Mouse (Mus musculus) frontal cortex, adult (tissue): ENCODE measurements around the gene Man2b2.

Source experiments
- ATAC-seq: cut with Nextera tagmentation; 2 replicates; pipeline ENCODE4 v1.9.2; 2017; ENCODE audit warnings: mild to moderate bottlenecking, moderate library complexity, mixed read lengths; ENCODE audit not compliant: low TSS enrichment

Gene Man2b2

GRCm38 (mm10) chr5:36829913-36830879 lies at the start of gene Man2b2:
Gene Man2b2, minus strand, starts transcription at chr5:36830653.
- ATAC-seq, result peak; percentile 72

- ATAC-seq, result no peak
Observed at GRCm38 (mm10) chr5:36878801-36879200, 48.3 kb upstream of the Man2b2 start.

DNA sequence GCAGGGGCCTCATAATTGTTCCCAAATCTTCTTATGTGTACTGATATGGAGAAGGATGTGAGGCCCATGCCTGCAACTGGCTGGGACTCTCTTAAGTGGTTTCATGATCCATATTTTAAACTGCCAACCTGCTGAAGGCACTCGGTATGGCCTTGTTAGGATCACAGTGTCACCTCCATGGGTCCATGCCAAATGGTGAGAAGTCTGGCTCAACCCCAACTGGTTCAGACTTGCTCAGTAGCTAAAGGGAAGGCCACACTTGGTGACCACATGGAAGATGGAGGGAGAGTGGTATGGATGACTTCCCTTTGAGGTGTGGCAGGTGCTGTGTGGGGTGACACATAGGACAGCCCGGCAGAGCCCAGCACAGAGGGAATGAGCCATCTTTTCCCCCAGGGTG lies 47.2 kb upstream of the Man2b2 start:
- ATAC-seq, result no peak

- peak; percentile 49 for ATAC-seq
Observed at GRCm38 (mm10) chr5:36876777-36877396, 46.4 kb upstream of the Man2b2 start.

GRCm38 (mm10) chr5:36875956-36876355 lies 45.5 kb upstream of the Man2b2 start:
- ATAC-seq, result no peak

DNA sequence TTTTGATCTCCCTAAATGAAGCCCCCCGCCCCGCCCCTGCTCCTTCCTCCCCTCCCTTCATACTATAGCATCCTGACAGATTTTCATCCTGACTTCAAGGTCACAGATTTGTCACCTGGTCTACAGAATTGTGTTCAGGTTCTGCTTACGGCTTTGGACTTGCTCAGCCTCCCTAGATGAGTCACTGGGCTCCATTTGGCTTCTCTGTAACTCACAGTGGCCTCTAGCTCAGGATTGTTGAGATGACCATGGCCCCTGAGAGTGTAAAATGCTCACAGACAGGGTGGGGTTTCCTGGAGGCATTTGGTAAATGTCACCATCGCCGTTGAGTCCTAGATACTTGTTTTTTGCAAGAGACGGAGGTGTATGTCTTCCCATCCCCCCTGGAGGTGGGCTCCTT lies 40.5 kb upstream of the Man2b2 start:
- no peak for ATAC-seq

DNA sequence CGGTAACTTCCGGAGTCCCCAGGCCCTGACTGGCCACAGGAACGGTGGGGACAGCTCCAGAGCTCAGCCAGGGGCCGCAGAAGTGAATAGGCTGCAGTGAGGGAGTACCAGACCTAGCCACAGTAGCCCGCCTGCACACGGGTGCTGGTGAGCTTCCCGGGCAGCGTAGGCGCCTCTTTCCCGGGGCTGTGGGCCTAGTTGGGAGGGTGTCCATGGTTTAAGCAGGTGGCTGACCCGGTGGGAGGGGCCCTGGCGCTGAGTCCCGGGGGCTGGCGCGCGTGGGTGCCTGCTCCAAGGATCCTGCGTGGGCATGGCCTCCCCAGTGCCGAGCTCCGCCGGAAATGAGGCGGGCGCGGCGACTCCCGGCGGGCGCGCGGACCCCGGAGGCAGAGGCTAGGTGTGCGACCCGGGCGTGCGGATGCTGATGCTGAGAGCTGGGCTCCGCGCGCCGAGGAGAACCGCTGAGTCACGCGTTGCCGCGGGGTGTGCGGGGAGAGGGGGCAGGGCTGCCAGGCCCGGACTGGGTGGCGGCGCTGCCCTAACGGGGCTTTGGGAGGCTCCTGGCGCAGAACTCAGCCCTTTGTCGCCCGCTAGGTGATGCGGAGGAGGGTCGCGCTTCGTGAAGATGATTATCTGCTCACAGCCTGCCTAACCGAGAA lies 39.3 kb upstream of the Man2b2 start:
- ATAC-seq, result peak; percentile 39

DNA sequence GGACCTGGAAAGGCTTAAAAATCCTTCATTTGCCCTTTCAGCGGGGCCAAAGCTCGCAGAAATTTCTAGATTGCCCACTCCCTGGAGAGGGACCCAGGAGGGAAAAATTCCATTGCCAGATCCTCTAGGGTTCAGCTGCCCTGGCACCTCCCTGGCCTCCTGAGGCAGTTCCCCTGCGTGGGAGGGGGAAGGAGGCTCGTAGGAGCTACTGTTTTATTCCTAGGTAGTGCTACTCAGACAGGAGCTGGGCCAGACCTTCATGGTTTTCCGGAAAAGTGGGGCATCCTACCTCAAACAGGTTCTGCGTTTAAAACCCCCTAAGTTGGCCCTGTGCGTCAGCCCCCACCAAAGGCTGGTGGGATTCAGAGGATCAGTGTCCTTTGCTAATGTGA lies 38.7 kb upstream of the Man2b2 start:
- 0 out of 2 replicates have a peak, but pooled peaks have one; percentile 9 for ATAC-seq

GRCm38 (mm10) chr5:36868266-36869090 lies 38.0 kb upstream of the Man2b2 start, which contains the start of gene Ppp2r2c:
Gene Ppp2r2c, plus strand, starts transcription at chr5:36868513.
- peak; percentile 44 for ATAC-seq

- peak; percentile 18; the same call in 1 of the 2 replicates for ATAC-seq
Observed at GRCm38 (mm10) chr5:36867561-36867960, 37.1 kb upstream of the Man2b2 start.

- no peak for ATAC-seq
Observed at GRCm38 (mm10) chr5:36866701-36867250, 36.3 kb upstream of the Man2b2 start.

- no peak for ATAC-seq
Observed at GRCm38 (mm10) chr5:36861084-36861483, 30.6 kb upstream of the Man2b2 start.

- ATAC-seq, result peak; percentile 41
Observed at GRCm38 (mm10) chr5:36857546-36857945, 27.1 kb upstream of the Man2b2 start.

GRCm38 (mm10) chr5:36856529-36856928 lies 26.1 kb upstream of the Man2b2 start:
- peak; percentile 89 for ATAC-seq

DNA sequence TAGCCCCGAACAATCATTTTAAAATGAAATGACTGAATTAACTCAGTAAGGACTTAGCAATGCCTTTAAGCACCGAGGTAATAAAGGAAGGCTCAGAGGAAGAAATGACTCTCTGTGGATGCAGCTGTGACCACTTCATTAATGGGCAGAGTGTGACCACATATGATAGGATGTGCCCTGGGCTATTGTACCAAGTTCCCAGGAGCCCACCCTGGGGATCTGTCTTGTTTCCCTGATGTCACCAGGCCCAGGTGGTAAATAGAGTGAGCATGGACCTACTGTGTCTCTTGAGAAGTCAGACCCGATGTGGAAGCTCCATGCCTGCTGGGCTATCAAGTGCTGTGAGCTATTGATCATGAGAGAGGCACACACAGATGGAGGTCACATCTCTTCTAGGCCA lies 24.7 kb upstream of the Man2b2 start:
- ATAC-seq, result no peak

DNA sequence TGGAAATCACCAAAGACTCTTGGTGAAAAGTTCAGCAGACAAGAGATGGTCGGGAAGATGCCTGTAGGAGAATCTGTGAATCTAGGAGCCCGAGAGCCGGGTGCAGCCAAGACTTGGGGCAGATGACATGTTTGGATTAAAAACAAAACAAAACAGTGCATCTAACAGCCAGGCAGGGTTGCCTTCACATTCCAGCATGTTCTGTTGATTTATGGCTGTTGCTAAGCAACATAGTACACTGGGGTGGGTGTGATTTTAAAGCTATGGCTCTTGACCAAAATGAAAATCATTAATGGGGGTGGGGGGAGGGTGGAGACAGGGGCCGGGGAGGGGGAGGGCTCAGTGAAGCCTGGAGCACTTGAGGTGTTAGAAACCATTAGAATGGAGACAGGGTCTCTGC lies 21.1 kb upstream of the Man2b2 start:
- no peak for ATAC-seq

- peak; percentile 85 for ATAC-seq
Observed at GRCm38 (mm10) chr5:36844490-36844889, 14.0 kb upstream of the Man2b2 start.

- ATAC-seq, result peak; percentile 41; the same call in 1 of the 2 replicates
Observed at GRCm38 (mm10) chr5:36841701-36842100, 11.2 kb upstream of the Man2b2 start.

DNA sequence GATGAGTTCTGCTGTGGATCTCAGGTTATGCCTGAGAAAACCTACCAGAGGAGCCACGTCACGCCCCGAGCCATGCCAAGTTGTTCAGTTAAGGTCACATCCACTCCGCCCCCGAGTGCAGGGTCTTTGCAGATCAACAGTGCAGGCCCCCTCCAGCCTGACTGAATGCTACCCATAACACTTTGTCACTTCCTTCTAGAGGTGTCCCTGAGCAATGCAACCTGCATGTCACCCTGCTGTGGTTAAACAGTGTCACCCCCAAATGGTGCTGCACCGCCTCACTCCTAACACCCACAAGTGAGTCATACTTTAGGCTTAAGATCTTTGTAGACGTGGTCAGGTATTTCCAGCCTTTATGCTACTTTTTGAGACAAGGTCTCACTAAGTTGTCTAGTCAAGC lies 9.6 kb upstream of the Man2b2 start:
- ATAC-seq, result no peak

- no peak for ATAC-seq
Observed at GRCm38 (mm10) chr5:36839602-36840001, 9.1 kb upstream of the Man2b2 start.

GRCm38 (mm10) chr5:36839032-36839431 lies 8.6 kb upstream of the Man2b2 start:
- ATAC-seq, result peak; percentile 58
